Mouse (Mus musculus) heart, adult 9 months (tissue): Measurements from ENCODE around the gene Zfp740.
A peak's percentile ranks its signal among the peaks of the same experiment; 100 is the strongest.

Experiments used
- DNase-seq, 2 experiments: peaks; one replicate each; pipeline ENCODE4 v3.0.0; 2022; ENCODE audit warnings: low spot score in 2 of 2

The Zfp740 gene

DNA sequence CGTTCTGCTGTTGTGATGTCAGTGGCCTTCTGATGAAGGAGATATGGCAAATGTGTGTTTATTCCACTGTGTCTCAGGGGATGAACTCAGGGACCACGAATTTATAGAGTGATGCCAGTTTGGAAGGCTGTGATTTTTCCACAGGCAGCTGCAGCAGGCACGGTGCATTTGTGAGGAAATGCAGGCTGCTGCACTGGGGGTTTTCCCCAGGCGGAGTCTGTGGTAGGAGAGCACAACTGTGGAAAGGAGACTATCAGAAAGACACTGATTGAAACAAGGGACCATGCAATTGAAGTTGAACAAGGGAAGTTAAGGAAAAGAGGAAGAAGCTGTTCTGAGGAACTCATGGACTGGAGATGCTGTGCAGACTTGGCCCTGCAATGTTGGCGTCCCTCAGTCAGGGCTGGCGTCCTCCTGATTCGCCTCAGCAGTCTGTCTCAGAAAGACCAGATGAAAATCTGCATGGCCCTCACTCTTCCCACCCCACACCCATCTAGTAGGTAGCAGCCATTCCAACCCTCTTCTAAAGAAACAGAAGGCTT, 10.7 kb upstream of the Zfp740 start:
- no peak for DNase-seq

DNA sequence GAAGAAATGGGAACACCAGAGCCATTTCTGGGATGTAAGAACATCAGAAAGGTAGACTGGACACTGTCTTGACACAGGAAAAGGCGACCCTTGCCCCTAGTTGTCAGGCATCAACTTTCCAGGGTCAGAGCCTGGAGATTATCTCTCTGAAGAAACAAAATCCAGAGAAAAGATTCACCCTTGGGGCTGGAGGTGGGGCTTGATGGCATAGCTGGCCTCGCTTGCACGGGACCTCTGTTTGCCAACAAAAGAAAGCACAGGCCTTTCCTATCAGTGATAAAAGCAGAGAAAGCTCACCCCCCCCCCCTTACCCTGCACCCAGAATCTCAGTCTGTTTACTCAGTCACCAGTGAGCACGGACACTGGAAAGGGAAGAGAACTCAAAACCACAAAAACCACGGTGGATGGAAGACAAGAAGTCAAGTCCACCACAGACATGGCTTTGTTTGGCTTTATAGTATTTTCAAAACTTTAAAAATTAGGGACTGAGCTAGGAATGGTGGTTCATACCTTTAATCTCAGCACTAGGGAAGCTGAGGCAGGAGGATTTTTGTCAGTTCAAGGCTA, 10.1 kb upstream of the Zfp740 start:
- no peak for DNase-seq

DNA sequence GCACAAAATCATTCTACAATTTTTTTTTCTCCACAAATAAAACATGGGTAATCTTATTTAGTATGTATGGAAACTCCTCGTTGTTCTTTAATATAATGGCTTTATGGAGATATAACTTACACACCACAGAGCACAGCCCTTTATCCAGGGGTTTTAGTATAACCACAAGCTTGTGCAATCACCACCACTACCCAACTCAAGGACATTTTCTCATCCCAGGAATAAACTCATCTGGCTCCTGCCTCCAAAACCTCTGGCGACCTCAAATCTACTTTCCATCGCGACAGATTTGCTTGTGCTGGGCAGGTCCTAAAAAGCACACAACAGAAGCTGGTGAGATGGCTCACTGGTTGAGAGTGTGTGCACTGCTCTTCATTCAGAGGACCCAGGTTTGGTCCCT, 9.4 kb upstream of the Zfp740 start:
- DNase-seq, result no peak

DNA sequence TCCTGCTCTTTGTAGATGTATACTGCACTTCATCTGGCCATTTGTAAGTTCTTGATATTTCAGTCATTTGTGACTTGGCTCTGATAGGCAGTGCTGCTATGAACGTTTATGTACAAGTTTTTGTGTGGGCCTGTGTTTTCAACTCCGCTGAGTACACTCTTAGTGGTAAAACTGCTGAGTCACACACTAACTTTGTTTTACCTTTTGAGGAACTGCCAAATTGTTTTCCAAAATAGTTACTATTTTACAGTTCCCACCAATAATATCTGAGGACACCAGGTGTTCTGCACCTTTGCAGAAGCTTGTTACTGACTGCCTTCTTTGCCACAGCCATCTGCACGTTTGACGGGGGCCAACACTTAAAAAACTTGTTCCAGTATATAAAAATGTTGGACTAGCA, 8.6 kb upstream of the Zfp740 start:
- DNase-seq, result no peak

DNA sequence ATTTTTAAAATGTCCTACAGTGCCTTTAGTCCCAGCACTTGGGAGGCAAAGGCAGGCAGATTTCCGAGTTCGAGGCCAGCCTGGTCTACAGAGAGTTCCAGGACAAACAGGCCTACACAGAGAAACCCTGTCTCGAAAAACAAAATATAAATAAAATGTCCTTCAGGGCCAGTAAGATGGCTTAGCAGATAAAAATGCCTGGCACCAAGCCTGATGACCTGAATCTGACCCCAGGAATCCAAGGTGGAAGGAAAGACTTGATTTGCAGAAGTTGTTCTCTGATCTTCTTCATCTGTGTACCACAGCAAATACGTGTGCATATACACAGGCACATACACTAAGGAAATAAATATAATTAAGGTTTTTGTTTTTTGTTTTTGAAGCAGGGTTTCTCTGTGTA, 7.7 kb upstream of the Zfp740 start:
- DNase-seq, result no peak

DNA sequence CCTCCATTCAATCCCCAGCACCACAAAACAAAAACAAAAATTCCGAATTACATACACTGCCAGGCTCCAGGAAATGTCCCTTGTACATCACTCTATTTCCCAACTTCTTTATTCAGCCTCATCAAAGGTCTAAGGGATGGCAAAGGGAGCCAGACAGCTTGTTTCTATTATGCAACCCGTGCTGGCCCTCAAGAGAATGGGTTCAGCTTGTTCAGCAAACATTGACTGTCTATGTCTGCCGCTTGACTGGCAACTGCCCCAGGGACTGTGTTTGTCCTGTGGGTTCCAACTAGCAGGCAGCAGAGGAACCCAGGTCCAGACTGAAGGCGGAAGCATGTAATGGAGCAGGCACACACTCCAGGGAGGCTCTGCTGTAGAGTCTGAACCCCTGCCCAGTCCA, 4.2 kb upstream of the Zfp740 start:
- no peak for DNase-seq

DNA sequence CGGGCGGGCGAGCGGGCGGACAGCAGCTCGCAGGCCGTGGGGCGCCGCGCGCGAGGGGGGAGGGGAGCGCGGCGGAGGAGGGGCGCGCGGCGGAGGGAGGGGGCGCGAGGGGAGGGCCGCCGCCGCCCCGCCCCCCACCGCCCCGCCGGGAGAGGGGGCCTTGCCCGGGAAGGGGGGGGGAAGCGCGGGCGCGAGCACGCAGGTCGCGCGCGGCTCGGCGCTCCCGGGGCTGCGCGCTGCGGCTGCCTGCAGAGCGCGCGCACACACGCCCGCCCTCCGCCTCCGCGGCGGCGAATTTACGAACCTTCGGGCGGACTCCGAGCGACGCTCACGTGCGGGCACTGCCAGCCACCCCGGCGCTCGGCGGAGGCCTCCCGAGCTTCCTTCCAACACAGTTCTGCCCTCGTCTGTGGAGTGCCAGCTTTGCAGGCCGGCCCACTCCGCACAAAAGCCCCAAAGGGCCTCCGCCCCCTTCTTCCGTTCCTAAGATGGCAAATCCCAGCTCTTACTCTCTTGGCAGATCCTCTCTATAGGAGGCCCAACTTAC, 859 bp downstream of the Zfp740 start:
- peak; percentile 61 to 66 for DNase-seq

DNA sequence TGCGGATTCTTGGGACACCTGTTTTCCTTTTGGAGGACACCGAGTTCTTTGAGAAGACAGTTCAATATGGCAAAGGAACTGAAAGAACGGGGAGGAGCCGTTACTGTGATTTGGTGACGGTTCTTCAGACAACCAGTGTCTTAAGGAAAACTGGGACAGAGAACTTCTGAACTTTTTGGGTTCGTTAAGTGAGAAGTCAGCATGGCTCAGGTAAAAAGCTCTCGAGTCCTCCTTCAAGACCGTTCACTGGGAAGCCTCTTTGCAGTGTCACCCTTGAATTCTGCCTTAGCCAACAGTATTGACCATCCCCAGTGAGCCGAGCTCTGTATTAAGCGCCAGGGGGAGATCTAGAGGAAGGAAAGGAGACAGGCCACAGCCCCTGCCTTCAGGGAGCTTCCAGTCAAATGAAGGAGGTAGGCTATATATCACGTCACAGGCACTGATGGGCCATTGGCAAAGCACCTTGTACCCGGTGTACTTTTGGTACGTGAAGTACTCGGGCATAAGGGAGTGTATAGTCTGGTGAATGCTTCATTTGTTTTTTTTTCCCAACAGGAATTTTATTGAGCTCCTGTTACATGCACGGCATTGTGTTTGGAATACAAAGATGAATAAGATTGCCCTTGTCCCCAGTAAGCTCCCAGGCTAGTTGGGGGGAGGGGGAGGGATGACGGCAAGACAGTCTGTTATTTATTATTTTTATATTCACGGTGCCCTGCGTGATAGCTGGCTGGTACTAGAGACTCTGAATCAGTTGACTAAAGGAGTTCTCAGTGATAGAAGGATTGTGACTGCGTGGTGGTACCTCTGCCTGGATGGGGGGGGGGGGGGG, 1.8 kb downstream of the Zfp740 start, which contains the start of gene Csad:
Gene Csad, minus strand, starts transcription at position 51 of the 832 bp plus-strand sequence.
- no peak for DNase-seq

DNA sequence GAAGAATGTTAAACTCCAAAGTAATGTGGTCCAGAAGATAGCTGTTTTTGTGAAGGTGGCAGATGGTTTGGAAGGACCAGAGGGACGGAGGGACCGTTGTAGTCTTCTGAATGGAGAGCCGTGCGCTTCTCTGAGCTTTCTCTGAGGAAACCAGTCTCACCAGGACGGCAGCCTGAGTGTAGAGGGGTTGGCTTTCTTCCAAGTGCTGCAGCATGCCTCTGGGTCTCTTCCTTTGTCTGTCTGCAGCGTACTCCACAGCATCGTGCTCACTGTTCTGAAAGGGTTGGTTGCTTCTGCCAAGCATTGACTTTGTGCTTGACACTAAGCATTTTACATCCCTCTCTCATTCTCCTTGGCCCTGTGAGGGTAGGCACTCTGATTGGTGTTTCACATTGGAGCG, 2.7 kb downstream of the Zfp740 start:
- DNase-seq, result no peak

DNA sequence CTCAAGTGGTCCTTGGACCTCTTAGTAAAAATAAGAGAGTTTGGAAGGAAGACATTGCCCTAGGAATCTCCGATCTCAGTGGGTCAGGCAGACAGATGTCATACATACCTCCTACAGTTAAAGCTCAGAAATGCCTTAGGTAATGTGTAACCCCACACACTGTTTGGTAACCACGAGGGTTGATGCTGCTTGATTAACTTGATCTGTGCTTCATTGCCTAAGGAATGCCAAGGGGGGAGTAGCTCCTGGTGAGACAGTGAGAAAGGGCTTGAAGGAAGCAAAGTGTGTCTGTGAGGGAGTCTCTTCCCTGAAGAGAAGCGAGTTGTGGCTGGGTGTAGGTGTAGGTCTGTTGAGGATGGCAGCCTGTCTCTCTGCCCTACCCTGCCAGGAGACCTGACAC, 4.3 kb downstream of the Zfp740 start:
- DNase-seq, result no peak

DNA sequence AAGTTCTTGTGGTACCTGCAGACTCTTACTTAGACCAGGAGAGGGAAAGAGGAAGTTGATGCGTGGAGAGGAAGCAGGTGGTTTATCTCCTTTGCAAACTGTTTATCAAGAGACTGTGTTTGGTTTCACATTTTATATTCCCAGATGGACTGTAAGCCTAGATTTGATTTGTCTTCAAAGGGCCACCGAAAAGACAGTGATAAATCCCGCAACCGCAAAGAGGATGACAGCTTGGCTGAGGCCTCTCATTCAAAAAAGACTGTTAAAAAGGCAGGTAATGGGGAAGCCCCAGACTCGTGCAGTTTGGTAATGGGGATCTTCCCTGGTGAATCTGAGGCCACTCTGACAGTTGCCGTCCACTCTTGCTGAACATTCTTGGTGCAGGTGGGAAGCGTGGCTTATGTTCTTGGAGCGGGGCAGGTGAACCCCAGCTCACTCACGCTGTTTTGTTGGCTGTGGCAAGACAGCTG, 5.1 kb downstream of the Zfp740 start:
- DNase-seq, result no peak

DNA sequence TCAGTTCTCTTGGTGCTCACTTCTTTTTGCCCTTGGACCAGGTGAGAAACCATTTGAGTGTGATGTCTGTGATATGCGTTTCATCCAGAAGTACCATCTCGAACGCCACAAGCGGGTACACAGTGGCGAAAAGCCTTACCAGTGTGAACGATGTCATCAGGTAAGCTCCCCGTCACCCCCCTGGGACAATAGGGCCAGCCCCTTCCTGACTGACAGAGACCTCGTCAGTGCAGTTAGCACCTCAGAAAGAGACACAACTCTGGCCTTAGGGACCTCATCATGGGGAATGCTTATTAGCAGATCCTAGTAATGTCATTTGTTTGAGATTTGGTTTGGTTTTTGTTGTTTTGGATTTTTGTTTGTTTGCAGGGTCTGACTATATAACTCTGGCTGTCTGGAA, 6.1 kb downstream of the Zfp740 start:
- no peak for DNase-seq

DNA sequence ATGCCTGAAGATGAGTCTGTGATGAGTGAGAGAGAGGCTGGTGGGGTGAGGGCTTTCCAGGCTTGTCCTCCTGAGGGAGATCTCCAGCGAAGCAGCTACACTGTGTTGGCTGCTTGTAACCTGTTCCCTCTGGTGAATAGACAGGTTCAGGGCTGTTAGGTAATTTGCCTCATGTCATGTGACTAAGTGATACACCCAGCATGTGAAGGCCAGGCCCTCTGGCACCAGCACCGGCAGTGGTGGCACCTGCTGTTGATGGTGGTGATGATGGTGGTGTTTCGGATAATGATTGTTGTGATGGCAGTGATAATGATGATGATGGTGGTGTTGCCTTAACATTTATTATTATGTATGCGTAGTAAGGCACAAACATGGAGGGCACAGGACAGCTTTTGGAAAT, 7.8 kb downstream of the Zfp740 start:
- DNase-seq, result no peak

DNA sequence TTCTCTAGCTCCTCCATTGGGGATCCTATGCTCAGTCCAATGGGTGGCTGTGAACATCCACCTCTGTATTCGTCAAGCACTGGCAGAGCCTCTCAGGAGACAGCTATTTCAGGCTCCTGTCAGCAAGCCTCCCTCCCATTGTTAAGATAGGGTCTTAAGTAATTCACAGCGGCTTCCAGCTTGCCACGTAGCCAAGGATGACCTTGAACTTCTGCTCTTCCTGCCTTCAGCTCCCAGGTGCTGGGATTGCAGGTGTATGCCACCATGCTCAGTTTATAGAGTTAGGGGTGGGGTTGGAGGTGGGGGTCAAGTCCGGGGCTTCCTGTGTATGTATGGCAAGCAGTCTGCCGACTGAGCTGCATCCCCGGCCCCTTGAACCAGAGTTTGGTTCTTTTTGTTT, 8.8 kb downstream of the Zfp740 start:
- DNase-seq, result no peak

DNA sequence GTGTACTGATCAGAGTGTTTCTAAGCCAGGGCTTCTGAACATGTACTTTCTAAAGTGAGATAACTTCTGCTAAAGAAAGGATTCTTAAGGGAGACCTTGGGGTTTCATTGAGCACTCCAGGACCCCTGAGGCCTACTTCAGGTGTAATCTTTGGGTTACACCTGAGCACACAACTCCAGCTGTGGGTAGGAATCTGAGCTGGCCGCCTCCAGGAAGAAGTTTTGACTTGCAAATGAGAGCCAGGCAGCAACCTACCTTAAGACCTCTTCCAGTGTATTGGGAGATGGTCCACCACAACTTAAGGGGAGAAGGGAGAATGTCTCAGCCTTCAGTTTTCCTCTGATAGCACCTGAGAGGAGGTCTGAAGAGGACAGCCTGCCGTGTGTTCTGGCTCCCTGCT, 11.1 kb downstream of the Zfp740 start:
- DNase-seq, result no peak

DNA sequence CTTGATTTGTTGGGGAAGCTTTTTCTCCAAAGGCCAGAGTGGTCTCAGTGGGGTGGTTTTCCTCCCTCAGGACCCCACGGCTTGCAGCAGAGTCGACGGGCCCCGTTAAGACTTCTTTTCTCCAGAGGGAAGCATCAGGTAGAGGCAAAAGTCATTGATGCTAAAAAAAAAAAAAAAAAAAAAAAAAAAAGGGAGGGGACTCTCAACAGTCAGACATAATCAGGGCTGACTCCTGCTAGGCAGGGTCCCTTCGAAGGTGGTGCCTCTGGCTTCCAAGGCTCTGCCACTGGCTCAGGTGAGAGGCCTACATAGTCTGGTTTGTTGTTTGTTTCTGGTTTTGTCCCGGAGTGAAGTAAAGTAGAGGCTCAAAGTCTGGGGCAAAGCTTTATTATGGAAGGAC, 12.6 kb downstream of the Zfp740 start:
- DNase-seq, result no peak

DNA sequence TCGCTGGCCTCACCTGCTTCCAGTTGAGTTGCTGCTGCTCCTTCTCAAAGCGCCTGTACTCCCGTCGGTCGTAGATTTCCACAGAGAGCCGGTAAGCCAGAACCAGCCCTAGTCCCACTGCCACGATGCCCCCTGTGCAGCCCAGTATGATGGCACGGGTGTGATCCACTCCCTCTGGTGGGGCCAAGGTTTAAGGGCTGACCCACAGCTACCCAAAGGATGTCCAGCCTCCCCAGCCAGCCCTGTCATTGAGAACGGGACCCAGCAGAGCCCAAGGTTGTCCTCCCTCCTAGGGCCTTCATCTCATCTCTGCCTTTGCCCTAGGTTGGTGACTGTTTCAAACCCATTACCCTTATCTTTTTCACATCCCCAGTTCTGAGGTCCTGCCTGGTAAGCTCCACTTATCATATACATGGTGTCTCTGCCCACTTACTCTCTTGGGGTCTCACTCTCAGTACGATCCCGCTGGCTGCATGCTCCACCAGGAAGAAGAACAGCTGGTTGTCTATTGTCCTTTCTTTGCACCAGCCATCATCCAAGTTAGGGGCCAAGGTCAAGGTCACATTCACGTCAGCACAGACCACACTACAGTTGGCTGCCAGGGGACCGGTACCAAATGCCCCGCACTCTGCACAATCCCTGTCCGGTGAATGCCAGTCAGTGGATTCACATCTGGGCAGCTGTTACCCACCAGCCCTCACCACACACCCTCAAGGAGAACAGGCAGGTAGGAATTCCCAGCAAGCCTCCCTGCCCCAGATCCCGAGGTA, 13.6 kb downstream of the Zfp740 start:
- no peak for DNase-seq

DNA sequence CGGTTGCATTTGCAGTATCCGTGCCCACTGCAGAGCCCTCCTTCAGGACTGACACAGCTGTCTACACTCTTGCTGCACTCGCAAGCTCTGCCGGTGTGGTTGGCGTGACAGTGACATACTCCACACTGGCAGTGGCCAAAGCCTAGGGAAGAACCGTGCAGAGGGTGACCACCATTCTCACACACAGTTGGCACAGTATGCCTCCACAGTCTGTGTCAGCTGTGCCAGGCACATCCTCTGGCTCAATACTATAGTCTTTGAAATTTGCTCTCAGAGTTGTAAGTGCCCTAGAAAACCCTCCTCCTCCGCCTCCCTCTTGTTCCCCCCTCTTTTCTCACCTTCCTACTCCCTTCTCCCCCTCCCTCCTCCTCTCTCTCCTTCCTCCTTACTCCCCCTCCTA, 14.3 kb downstream of the Zfp740 start:
- no peak for DNase-seq

DNA sequence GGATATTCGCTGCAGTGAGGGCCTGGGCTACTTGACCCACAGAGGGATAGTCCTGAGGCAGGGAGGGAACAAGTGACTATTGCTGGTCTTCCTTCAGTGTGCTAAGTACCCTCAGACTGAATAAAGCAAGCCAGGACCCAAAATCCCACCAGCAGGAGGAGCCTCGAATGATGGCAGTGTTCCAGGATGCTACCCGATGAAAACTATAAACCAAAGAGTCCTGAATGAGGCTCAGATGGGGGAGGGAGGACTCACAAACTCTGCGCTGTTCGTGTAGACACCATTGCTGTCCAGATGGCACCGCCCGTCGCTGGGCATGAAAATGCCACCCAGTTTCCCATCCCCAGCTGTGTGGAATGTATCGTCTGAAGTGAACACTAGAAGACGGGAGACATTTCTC, 19.3 kb downstream of the Zfp740 start:
- DNase-seq, result no peak

DNA sequence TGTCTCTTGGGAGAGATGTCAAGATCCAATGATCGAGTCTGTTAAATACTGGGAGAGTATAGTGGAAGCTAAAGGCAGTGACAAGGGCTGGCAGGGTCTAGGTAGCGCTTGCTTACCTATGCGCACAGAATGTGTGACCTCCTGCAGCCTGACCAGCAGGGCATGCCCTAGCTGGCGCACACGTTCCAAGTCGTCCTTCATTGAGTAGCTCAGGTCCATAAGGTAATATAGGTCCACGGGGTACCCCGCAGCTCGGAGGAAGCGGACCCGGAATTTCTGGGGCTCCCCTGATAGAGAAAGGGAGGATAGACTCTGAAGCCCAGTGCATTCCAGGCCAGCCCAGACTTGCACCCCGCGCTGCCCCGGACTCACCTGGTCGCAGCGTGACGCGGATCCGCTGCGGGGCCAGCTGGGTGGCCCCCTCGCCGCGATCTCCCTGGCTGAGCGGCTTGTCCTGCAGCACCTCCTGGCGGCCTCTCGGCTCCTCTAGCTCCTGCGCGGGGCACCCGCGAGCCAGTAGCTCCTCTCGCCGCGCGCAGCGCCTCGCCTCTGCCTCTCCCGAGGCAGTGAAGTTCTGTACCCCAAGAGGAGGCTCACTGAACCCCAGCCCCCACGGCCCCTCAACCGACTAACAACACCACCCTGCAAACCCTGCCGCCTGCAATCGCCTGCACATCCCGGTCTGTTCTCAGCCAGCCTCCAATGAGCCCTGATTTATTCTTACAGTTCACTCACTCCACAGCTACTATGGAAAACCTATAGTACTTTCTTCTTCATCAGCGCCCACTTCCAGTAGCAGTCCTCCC, 21.3 kb downstream of the Zfp740 start:
- peak; percentile 77 for DNase-seq

DNA sequence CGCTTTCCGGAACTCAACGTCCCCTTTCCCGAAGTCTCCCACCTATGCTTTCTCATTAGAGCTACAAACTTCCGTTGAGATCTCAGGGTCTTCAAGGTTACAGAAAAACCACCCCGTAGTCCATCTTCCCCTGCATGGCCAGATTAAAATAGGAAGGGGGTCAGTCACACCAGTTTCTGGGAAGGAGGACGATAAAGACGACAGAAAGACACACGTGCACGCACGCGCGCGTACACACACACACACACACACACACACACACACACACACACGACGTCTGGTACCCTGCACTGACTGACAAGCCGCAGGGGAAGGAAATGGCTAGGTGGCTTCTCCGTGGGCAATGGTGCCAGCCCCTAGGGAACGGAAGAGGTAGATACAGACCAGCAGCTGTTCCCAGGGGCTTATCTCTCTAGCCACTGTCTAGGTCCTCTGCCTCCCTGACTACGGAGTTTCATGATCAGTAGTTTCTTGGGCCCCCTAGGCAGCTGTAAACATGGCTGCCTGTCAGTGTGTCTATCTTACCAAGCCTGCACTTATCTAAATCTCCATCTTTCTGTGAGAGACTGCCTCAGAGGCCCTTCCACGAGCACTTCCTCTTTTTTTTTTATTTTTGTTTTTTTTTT, 22.1 kb downstream of the Zfp740 start:
- no peak for DNase-seq
